Comparison of ENCODE assay signal across 12 mouse cellular contexts in the genomic region with DNA sequence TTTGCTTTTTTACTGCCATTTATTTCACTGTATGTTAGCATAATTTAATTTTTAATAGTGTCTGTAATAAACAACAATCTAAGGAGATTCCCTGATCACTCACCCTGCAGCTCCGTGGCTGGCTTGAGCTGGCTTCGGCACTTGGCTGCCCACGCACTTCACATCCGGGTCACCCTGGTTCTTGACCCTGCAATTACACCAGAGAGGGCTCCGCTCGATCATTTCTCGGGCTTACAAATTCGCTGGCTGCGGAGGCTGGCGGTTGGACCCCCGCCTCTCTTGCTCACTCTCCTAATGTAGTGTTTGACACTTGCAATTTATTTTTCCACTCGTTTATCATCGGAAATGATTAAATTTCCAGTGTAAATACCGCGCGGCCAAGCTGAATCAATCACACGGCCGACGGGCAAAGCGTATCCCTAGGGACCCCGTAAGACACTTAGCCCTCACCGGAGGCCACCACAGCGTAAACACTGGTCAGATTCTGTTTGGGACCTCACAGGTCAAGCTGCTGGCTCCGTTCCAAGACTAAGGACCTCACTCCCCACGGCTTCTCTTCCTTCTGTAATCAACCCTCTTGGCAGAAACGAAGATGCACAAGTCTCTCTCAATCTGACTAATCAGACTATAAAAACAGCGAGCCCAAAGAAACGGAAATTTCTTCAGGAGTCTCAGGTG.
DNase-seq lines count a peak whose midpoint lies in the region; ATAC-seq and TF ChIP-seq lines count a peak whose summit lies in the region.
"Had no signal": no experiment of that assay in that cellular context is flagged by ENCODE, and none has a peak within 500 bp of the region (broad histone marks: within the 10 kb centered on the region; RNA-seq: fewer than 3 reads in every experiment).

No protein-coding gene starts in this region.

- DNase-seq in midbrain, postnatal 0 days (ENCODE audit: low spot score), result peak; percentile 30
- peak; percentile 68 for DNase-seq in kidney, postnatal 0 days (ENCODE audit: low spot score)
- no peak for DNase-seq in right cerebral cortex, postnatal 4 days
- no peak for DNase-seq in frontal cortex, postnatal 36 days (ENCODE audit: low spot score in 2 of 2)
- DNase-seq: cerebellum, adult 2 months had no signal

- H3K27me3 ChIP-seq in midbrain, postnatal 0 days (ENCODE audit: insufficient read depth, low read length), result no peaks in the 10 kb centered on the region
- H3K27me3 ChIP-seq in midbrain, embryonic 13.5 days, result no peaks in the 10 kb centered on the region
- H3K27me3 ChIP-seq in hindbrain, embryonic 13.5 days, result 0 out of 2 replicates have a peak, but pooled peaks cover 3% of the 10 kb centered on the region
- H3K27me3 ChIP-seq in kidney, postnatal 0 days (ENCODE audit: insufficient read depth, low read length), result no peaks in the 10 kb centered on the region
- H3K27me3 ChIP-seq in stomach, embryonic 16.5 days (ENCODE audit: control insufficient read depth, insufficient read depth, low read length), result no peaks in the 10 kb centered on the region; the same call in 1 of the 2 replicates

- ATAC-seq in midbrain, postnatal 0 days (ENCODE audit: low FRiP score), result no peak
- ATAC-seq in midbrain, embryonic 13.5 days, result no peak
- no peak for ATAC-seq in hindbrain, embryonic 13.5 days (ENCODE audit: low FRiP score)
- ATAC-seq in kidney, postnatal 0 days (replicated peaks; ENCODE audit: low FRiP score, low read depth), result peak; percentile 33; the same call in 1 of the 2 replicates
- ATAC-seq in stomach, embryonic 16.5 days (ENCODE audit: insufficient read depth, low FRiP score), result no peak; the same call in 1 of the 2 replicates
- ATAC-seq: lung, postnatal 0 days; midbrain, embryonic 16.5 days had no signal

- 76% methylated on average over 28 of the region's 28 CpGs for WGBS in midbrain, postnatal 0 days
- 78% methylated on average over 28 of the region's 28 CpGs for WGBS in midbrain, embryonic 13.5 days
- 57% methylated on average over 28 of the region's 28 CpGs for WGBS in hindbrain, embryonic 13.5 days
- WGBS in kidney, postnatal 0 days, result 20% methylated on average over 28 of the region's 28 CpGs
- WGBS in stomach, embryonic 16.5 days, result 30% methylated on average over 28 of the region's 28 CpGs

- H3K9ac ChIP-seq in midbrain, postnatal 0 days (replicated peaks; ENCODE audit: low read length, poor library complexity, severe bottlenecking), result no peak overlapping the region
- no peak overlapping the region for H3K9ac ChIP-seq in midbrain, embryonic 13.5 days (replicated peaks)
- H3K9ac ChIP-seq in hindbrain, embryonic 13.5 days, result no peak overlapping the region
- H3K9ac ChIP-seq in kidney, postnatal 0 days (ENCODE audit: low read depth, low read length), result no peak overlapping the region
- no peak overlapping the region for H3K9ac ChIP-seq in stomach, embryonic 16.5 days (ENCODE audit: low read length)

- H3K27ac ChIP-seq in midbrain, postnatal 0 days (ENCODE audit: low read depth, low read length), result no peak overlapping the region
- no peak overlapping the region for H3K27ac ChIP-seq in midbrain, embryonic 13.5 days
- peak overlapping the region; percentile 52; the same call in 1 of the 2 replicates for H3K27ac ChIP-seq in hindbrain, embryonic 13.5 days
- no peak overlapping the region for H3K27ac ChIP-seq in kidney, postnatal 0 days
- no peak overlapping the region for H3K27ac ChIP-seq in stomach, embryonic 16.5 days (ENCODE audit: low read length)
- H3K27ac ChIP-seq: forebrain, embryonic 10.5 days; left cerebral cortex, adult 2 months had no signal

- H3K4me2 ChIP-seq in midbrain, postnatal 0 days (ENCODE audit: low read depth, low read length, poor library complexity, severe bottlenecking), result no peak overlapping the region
- H3K4me2 ChIP-seq in midbrain, embryonic 13.5 days (replicated peaks), result no peak overlapping the region
- peak overlapping the region; percentile 6 for H3K4me2 ChIP-seq in hindbrain, embryonic 13.5 days
- peak overlapping the region; percentile 39 for H3K4me2 ChIP-seq in kidney, postnatal 0 days (ENCODE audit: low read length)
- H3K4me2 ChIP-seq in stomach, embryonic 16.5 days (ENCODE audit: low read depth, low read length), result peak overlapping the region; percentile 20; the same call in 1 of the 2 replicates

- TF ChIP-seq CTCF in midbrain, postnatal 0 days (IDR thresholded peaks at IDR 0.05), result no peak
- TF ChIP-seq CTCF in kidney, postnatal 0 days (IDR thresholded peaks at IDR 0.05; ENCODE audit: low read depth), result no peak

- no peaks in the 10 kb centered on the region for H3K36me3 ChIP-seq in midbrain, postnatal 0 days (ENCODE audit: insufficient read depth, low read length)
- H3K36me3 ChIP-seq in midbrain, embryonic 13.5 days, result no peaks in the 10 kb centered on the region
- H3K36me3 ChIP-seq in hindbrain, embryonic 13.5 days, result no peaks in the 10 kb centered on the region
- H3K36me3 ChIP-seq in kidney, postnatal 0 days (ENCODE audit: insufficient read depth, low read length), result no peaks in the 10 kb centered on the region
- no peaks in the 10 kb centered on the region for H3K36me3 ChIP-seq in stomach, embryonic 16.5 days (ENCODE audit: control insufficient read depth, insufficient read depth, low read length)
- H3K36me3 ChIP-seq: forebrain, embryonic 10.5 days had no signal

- no peaks in the 10 kb centered on the region; the same call in 1 of the 2 replicates for H3K4me1 ChIP-seq in midbrain, postnatal 0 days (ENCODE audit: insufficient read depth, low read length)
- peaks cover 9% of the 10 kb centered on the region; the same call in 1 of the 2 replicates for H3K4me1 ChIP-seq in midbrain, embryonic 13.5 days (replicated peaks)
- peaks cover 20% of the 10 kb centered on the region for H3K4me1 ChIP-seq in hindbrain, embryonic 13.5 days (replicated peaks)
- peaks cover 9% of the 10 kb centered on the region; the same call in 1 of the 2 replicates for H3K4me1 ChIP-seq in kidney, postnatal 0 days (replicated peaks; ENCODE audit: insufficient read depth, low read length)
- 0 out of 2 replicates have a peak, but pooled peaks cover 6% of the 10 kb centered on the region for H3K4me1 ChIP-seq in stomach, embryonic 16.5 days (ENCODE audit: control insufficient read depth, insufficient read depth, low read length)

- no peak overlapping the region for H3K4me3 ChIP-seq in midbrain, postnatal 0 days (ENCODE audit: low read depth, low read length)
- no peak overlapping the region for H3K4me3 ChIP-seq in midbrain, embryonic 13.5 days (replicated peaks)
- no peak overlapping the region for H3K4me3 ChIP-seq in hindbrain, embryonic 13.5 days
- no peak overlapping the region for H3K4me3 ChIP-seq in kidney, postnatal 0 days (replicated peaks; ENCODE audit: low read depth, low read length)
- no peak overlapping the region for H3K4me3 ChIP-seq in stomach, embryonic 16.5 days (replicated peaks; ENCODE audit: low read length)
- H3K4me3 ChIP-seq: forebrain, embryonic 10.5 days; left cerebral cortex, adult 2 months had no signal

- H3K9me3 ChIP-seq in midbrain, postnatal 0 days (ENCODE audit: low read length), result no peaks in the 10 kb centered on the region
- no peaks in the 10 kb centered on the region for H3K9me3 ChIP-seq in midbrain, embryonic 13.5 days
- H3K9me3 ChIP-seq in hindbrain, embryonic 13.5 days, result no peaks in the 10 kb centered on the region
- no peaks in the 10 kb centered on the region for H3K9me3 ChIP-seq in kidney, postnatal 0 days (replicated peaks; ENCODE audit: low read length)
- H3K9me3 ChIP-seq in stomach, embryonic 16.5 days (replicated peaks; ENCODE audit: control insufficient read depth, low read length), result no peaks in the 10 kb centered on the region

Comparison
In these comparisons a context has a peak if more than half of its experiments do, and no peak if none do; other contexts are left out.
1. DNase-seq: peak in midbrain, postnatal 0 days (single experiment) and kidney, postnatal 0 days (single experiment); none in right cerebral cortex, postnatal 4 days (single experiment) and frontal cortex, postnatal 36 days (0 of 2).
2. H3K4me2 ChIP-seq: peak in hindbrain, embryonic 13.5 days (single experiment), kidney, postnatal 0 days (single experiment) and stomach, embryonic 16.5 days (single experiment); none in midbrain, postnatal 0 days (single experiment) and midbrain, embryonic 13.5 days (single experiment).